In genomic region chr16:17209404-17209960, GRCm38 (mm10) we compare ENCODE assay signal across 7 mouse cellular contexts. TPM values are rescaled to one million over a fixed set of nuclear protein-coding genes. Genes with fewer than 3 reads are reported as not detected.
A peak's percentile ranks its signal among the peaks of the same experiment; 100 is the strongest.
DNase-seq lines count a peak whose midpoint lies in the region; ATAC-seq and TF ChIP-seq lines count a peak whose summit lies in the region.

No protein-coding gene starts in this region.

- no peak for ATAC-seq in limb, embryonic 11.5 days (ENCODE audit: insufficient number of reproducible peaks, low FRiP score, low TSS enrichment, low read depth)
- peak; percentile 34 for ATAC-seq in midbrain, embryonic 15.5 days (replicated peaks)

- peaks cover 7% of the 10 kb centered on the region for H3K36me3 ChIP-seq in forebrain, embryonic 10.5 days (replicated peaks)
- no peaks in the 10 kb centered on the region for H3K36me3 ChIP-seq in limb, embryonic 11.5 days (ENCODE audit: control insufficient read depth, insufficient read depth, low read length)
- no peaks in the 10 kb centered on the region for H3K36me3 ChIP-seq in midbrain, embryonic 15.5 days (replicated peaks)

- peak overlapping the region; percentile 97 for H3K4me2 ChIP-seq in limb, embryonic 11.5 days (ENCODE audit: low read depth, severe bottlenecking)
- peak overlapping the region; percentile 97 for H3K4me2 ChIP-seq in midbrain, embryonic 15.5 days

- H3K4me1 ChIP-seq in lung, adult 2 months (ENCODE audit: control insufficient read depth, insufficient read depth, low read length) = peaks cover 7% of the 10 kb centered on the region; the same call in 1 of the 2 replicates
- peaks cover 2% of the 10 kb centered on the region for H3K4me1 ChIP-seq in bone marrow, adult 2 months (ENCODE audit: control insufficient read depth, insufficient read depth, low read length)
- peaks cover 29% of the 10 kb centered on the region for H3K4me1 ChIP-seq in forebrain, embryonic 10.5 days
- peaks cover 10% of the 10 kb centered on the region; the same call in 1 of the 2 replicates for H3K4me1 ChIP-seq in limb, embryonic 11.5 days (ENCODE audit: control insufficient read depth, insufficient read depth, low read length)
- peaks cover 25% of the 10 kb centered on the region for H3K4me1 ChIP-seq in midbrain, embryonic 15.5 days

- TF ChIP-seq POLR2A in lung, adult 2 months (IDR thresholded peaks at IDR 0.05; ENCODE audit: borderline replicate concordance, extremely low read depth, low read depth, low read length) = no peak
- no peak for TF ChIP-seq POLR2A in bone marrow, adult 2 months (IDR thresholded peaks at IDR 0.05; ENCODE audit: borderline replicate concordance, control insufficient read depth, low read depth, low read length)

- TF ChIP-seq CTCF in lung, adult 2 months (IDR thresholded peaks at IDR 0.05; ENCODE audit: insufficient read depth, low read length) = no peak
- no peak for TF ChIP-seq CTCF in bone marrow, adult 2 months (IDR thresholded peaks at IDR 0.05; ENCODE audit: control insufficient read depth, insufficient read depth, low read length)

- peaks cover 50% of the 10 kb centered on the region for H3K27me3 ChIP-seq in forebrain, embryonic 10.5 days (ENCODE audit: poor library complexity, severe bottlenecking)
- H3K27me3 ChIP-seq in limb, embryonic 11.5 days (ENCODE audit: control insufficient read depth, insufficient read depth, low read length) = peaks cover 19% of the 10 kb centered on the region
- peaks cover 3% of the 10 kb centered on the region; the same call in 1 of the 2 replicates for H3K27me3 ChIP-seq in midbrain, embryonic 15.5 days (replicated peaks)

- no peak for DNase-seq in lung, adult 2 months
- DNase-seq in lung, postnatal 14 days = no peak
- no peak for DNase-seq in forebrain, embryonic 10.5 days (ENCODE audit: extremely low spot score, low spot score)
- DNase-seq in limb, embryonic 11.5 days (ENCODE audit: low spot score) = no peak
- no peak for DNase-seq in cerebellum, adult 9-10 months

- H3K4me3 ChIP-seq in lung, adult 2 months (replicated peaks; ENCODE audit: extremely low read depth, low read depth, low read length) = peak overlapping the region; percentile 43
- H3K4me3 ChIP-seq in bone marrow, adult 2 months (replicated peaks; ENCODE audit: control insufficient read depth, low read depth, low read length) = peak overlapping the region; percentile 88
- peak overlapping the region; percentile 64 for H3K4me3 ChIP-seq in forebrain, embryonic 10.5 days
- H3K4me3 ChIP-seq in limb, embryonic 11.5 days (ENCODE audit: low read depth, low read length) = peak overlapping the region; percentile 51
- H3K4me3 ChIP-seq in midbrain, embryonic 15.5 days = peak overlapping the region; percentile 65

- peak overlapping the region; percentile 34 for H3K9ac ChIP-seq in limb, embryonic 11.5 days (ENCODE audit: low read length)
- H3K9ac ChIP-seq in midbrain, embryonic 15.5 days = peak overlapping the region; percentile 72

- H3K27ac ChIP-seq in bone marrow, adult 2 months (ENCODE audit: control insufficient read depth, insufficient read depth, low read depth, low read length, poor library complexity) = peak overlapping the region; percentile 48; the same call in 1 of the 2 replicates
- H3K27ac ChIP-seq in forebrain, embryonic 10.5 days = peak overlapping the region; percentile 88
- no peak overlapping the region for H3K27ac ChIP-seq in limb, embryonic 11.5 days (replicated peaks; ENCODE audit: low read depth, low read length)
- H3K27ac ChIP-seq in midbrain, embryonic 15.5 days = peak overlapping the region; percentile 92

- 2% methylated on average over 37 of the region's 37 CpGs for WGBS in lung, adult 2 months
- WGBS in bone marrow, adult 2 months = 3% methylated on average over 37 of the region's 37 CpGs
- 1% methylated on average over 37 of the region's 37 CpGs for WGBS in forebrain, embryonic 10.5 days
- WGBS in limb, embryonic 11.5 days = 3% methylated on average over 36 of the region's 37 CpGs
- 1% methylated on average over 37 of the region's 37 CpGs for WGBS in midbrain, embryonic 15.5 days

- no peaks in the 10 kb centered on the region; the same call in 1 of the 2 replicates for H3K9me3 ChIP-seq in forebrain, embryonic 10.5 days
- no peaks in the 10 kb centered on the region for H3K9me3 ChIP-seq in limb, embryonic 11.5 days (ENCODE audit: control insufficient read depth, low read length)
- H3K9me3 ChIP-seq in midbrain, embryonic 15.5 days = no peaks in the 10 kb centered on the region

RNA-seq across cellular contexts. Expression of gene Rimbp3, which starts 1.1 kb away (rescaled TPM):
- polyA plus RNA-seq in lung, adult 2 months (2012; rRNA removed) = 0.02 and 0.07 TPM in 2 replicates
- not detected in 2 replicates for polyA plus RNA-seq in bone marrow, adult 2 months (2011; ENCODE audit: insufficient read depth, insufficient read length, low replicate concordance, missing spikeins)
- 1.2 and 1.6 TPM in 2 replicates for polyA plus RNA-seq in forebrain, embryonic 10.5 days (2016; fragmentation: Nextera tagmentation; extraction: Ambion mirVana)
- polyA plus RNA-seq in limb, embryonic 11.5 days (2014; fragmentation: Nextera tagmentation; extraction: Ambion mirVana) = 0.37 and 0.44 TPM in 2 replicates
- 2.6 and 3.3 TPM in 2 replicates for polyA plus RNA-seq in midbrain, embryonic 15.5 days (2015; fragmentation: Nextera tagmentation; extraction: Ambion mirVana)

RNA-seq across cellular contexts. Expression of gene Ube2l3, which starts 7.0 kb away (rescaled TPM):
- polyA plus RNA-seq in lung, adult 2 months (2012; rRNA removed) = 40.4 and 51.2 TPM in 2 replicates
- polyA plus RNA-seq in bone marrow, adult 2 months (2011; ENCODE audit: insufficient read depth, insufficient read length, low replicate concordance, missing spikeins) = 70.5 and 97.7 TPM in 2 replicates
- 436 and 440 TPM in 2 replicates for polyA plus RNA-seq in forebrain, embryonic 10.5 days (2016; fragmentation: Nextera tagmentation; extraction: Ambion mirVana)
- 430 and 433 TPM in 2 replicates for polyA plus RNA-seq in limb, embryonic 11.5 days (2014; fragmentation: Nextera tagmentation; extraction: Ambion mirVana)
- polyA plus RNA-seq in midbrain, embryonic 15.5 days (2015; fragmentation: Nextera tagmentation; extraction: Ambion mirVana) = 262 and 275 TPM in 2 replicates

RNA-seq across cellular contexts. Expression of gene Hic2, which starts 23.9 kb away (rescaled TPM):
- 2.0 and 2.2 TPM in 2 replicates for polyA plus RNA-seq in lung, adult 2 months (2012; rRNA removed)
- 1.2 and 3.5 TPM in 2 replicates for polyA plus RNA-seq in bone marrow, adult 2 months (2011; ENCODE audit: insufficient read depth, insufficient read length, low replicate concordance, missing spikeins)
- polyA plus RNA-seq in forebrain, embryonic 10.5 days (2016; fragmentation: Nextera tagmentation; extraction: Ambion mirVana) = 14.7 and 16.5 TPM in 2 replicates
- 9.8 and 10.6 TPM in 2 replicates for polyA plus RNA-seq in limb, embryonic 11.5 days (2014; fragmentation: Nextera tagmentation; extraction: Ambion mirVana)
- 11.1 and 11.6 TPM in 2 replicates for polyA plus RNA-seq in midbrain, embryonic 15.5 days (2015; fragmentation: Nextera tagmentation; extraction: Ambion mirVana)
